Mouse (Mus musculus): ENCODE results near the gene Fam78a. TPM values are rescaled to one million over a fixed set of nuclear protein-coding genes. Genes with fewer than 3 reads are reported as not detected.

Gene Fam78a
- polyA plus RNA-seq, 1 experiment, result 189 TPM

DNA sequence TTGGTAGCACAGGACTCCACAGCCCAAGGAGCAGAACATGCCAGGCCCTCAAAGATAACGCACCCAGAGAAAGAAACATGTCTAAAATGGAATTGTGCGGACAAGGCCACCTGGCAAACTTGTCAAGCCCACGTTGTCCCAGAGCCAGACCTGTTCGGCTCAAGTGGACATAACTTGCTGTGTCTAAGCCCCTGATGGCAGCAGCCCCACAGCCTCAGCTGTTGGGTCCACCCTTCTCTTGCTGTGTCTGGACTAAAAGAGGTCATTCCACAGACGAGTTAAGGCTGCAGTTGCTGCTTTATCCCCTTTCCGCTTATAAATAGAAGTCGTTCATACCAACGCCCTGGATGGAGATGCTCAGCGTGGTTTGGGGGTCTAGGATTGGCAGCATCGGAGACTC lies 28.1 kb downstream of the Fam78a start:
- 94% methylated on average over 10 of the region's 10 CpGs for WGBS
- no peaks in the 10 kb centered on the region for H3K27me3 ChIP-seq (ENCODE audit: control insufficient read depth, insufficient read depth, low read length)
- no peak for TF ChIP-seq CTCF (IDR thresholded peaks at IDR 0.05; ENCODE audit: borderline replicate concordance, control insufficient read depth, extremely low read depth, insufficient read depth, low read length, poor library complexity)
- TF ChIP-seq POLR2A (IDR thresholded peaks at IDR 0.05; ENCODE audit: control insufficient read depth, extremely low read depth, insufficient read depth, low read length, poor library complexity), result no peak
- DNase-seq, result no peak
- peak overlapping the region; percentile 99 for H3K27ac ChIP-seq (ENCODE audit: control insufficient read depth, insufficient read depth, low read length)
- no peaks in the 10 kb centered on the region; the same call in 1 of the 2 replicates for H3K36me3 ChIP-seq (ENCODE audit: control insufficient read depth, insufficient read depth, low read length)
- H3K4me1 ChIP-seq (replicated peaks; ENCODE audit: control insufficient read depth, insufficient read depth, low read length), result peaks cover 84% of the 10 kb centered on the region
- no peak overlapping the region for H3K4me3 ChIP-seq (ENCODE audit: control insufficient read depth, insufficient read depth, low read length)

DNA sequence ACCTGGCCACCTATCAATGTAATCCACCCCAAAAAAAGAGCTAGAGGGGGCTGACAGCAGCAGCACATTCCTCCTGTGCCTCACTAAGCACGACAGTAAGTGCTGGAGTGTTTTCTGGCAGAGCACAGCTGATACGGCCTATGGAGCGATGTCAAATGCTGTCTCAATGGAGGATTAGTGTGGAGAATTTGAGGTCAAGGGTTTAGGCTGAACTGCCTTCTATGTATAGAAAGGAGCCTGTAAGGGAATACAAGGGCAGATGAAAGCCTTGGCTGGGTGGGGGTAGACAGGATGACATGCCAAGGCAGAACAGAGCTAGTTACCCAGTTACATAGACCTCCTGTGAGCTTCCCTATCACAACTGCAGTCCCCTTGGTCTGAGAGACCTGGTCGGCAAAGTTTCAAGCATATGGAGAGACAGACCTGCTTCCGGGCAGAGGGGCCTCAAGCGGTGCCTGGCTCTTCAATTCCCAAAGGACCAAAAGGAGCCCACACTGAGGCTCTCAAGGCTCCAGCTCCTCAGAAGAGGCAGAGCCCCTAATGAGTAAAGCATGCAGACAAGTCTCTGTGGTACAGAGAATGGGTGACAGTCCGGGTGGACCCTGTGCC lies 29.2 kb downstream of the Fam78a start:
- Histone ChIP-seq H3K27ac (ENCODE audit: control insufficient read depth, insufficient read depth, low read length) (peak overlapping the region; percentile 79), H3K27me3 (ENCODE audit: control insufficient read depth, insufficient read depth, low read length) (no peaks in the 10 kb centered on the region), H3K4me3 (ENCODE audit: control insufficient read depth, insufficient read depth, low read length) (no peak overlapping the region), H3K4me1 (replicated peaks; ENCODE audit: control insufficient read depth, insufficient read depth, low read length) (peaks cover 83% of the 10 kb centered on the region), H3K36me3 (ENCODE audit: control insufficient read depth, insufficient read depth, low read length) (peaks cover 4% of the 10 kb centered on the region; the same call in 1 of the 2 replicates)
- DNase-seq, result no peak
- 91% methylated on average over 7 of the region's 7 CpGs for WGBS
- TF ChIP-seq POLR2A (IDR thresholded peaks at IDR 0.05; ENCODE audit: control insufficient read depth, extremely low read depth, insufficient read depth, low read length, poor library complexity), result no peak

DNA sequence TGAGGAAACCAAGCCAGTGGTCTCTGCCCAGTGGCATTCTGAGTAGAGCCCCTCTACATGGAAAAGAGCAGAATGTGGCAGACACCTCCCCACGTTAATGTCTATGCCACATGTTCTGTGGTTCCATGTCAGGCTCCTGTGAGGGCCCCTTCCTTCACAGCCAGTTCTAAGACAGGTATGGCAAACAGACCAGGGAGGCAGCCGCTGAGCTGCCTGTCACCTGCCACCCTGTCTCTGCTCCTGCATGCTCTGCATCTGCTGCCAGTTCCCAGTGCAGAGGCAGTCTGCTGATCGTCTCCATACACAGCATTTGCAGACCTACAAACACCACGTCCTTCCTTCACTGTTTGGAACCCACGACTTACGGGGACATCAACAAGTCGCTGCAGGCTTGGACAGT lies 32.2 kb downstream of the Fam78a start:
- DNase-seq, result no peak
- Histone ChIP-seq H3K4me3 (ENCODE audit: control insufficient read depth, insufficient read depth, low read length) (peak overlapping the region; percentile 6; the same call in 1 of the 2 replicates), H3K27ac (ENCODE audit: control insufficient read depth, insufficient read depth, low read length) (peak overlapping the region; percentile 89), H3K4me1 (replicated peaks; ENCODE audit: control insufficient read depth, insufficient read depth, low read length) (peaks cover 72% of the 10 kb centered on the region), H3K27me3 (ENCODE audit: control insufficient read depth, insufficient read depth, low read length) (no peaks in the 10 kb centered on the region), H3K36me3 (ENCODE audit: control insufficient read depth, insufficient read depth, low read length) (peaks cover 10% of the 10 kb centered on the region)
- 49% methylated on average over 7 of the region's 7 CpGs for WGBS
- no peak for TF ChIP-seq POLR2A (IDR thresholded peaks at IDR 0.05; ENCODE audit: control insufficient read depth, extremely low read depth, insufficient read depth, low read length, poor library complexity)
- no peak for TF ChIP-seq CTCF (IDR thresholded peaks at IDR 0.05; ENCODE audit: borderline replicate concordance, control insufficient read depth, extremely low read depth, insufficient read depth, low read length, poor library complexity)

DNA sequence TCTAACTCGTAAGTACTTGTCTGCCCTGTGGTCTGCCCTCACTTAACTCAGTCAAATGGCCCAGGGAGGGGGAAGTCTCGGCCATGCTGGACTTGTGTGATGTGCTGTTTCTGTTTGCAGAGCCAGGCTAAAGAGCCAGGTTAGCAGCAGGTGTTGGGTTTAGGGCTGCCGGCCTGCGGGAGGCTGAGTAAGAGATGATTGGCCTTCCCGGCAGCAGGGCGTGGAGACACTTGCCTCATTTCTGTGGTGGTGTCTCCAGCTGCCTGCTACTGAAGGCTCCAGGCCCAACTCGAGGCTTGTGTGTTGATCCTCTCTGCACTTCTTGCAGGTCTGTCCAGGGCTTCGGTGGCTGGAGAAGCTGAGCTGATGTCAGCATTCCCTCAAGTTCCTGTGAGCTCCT lies 32.9 kb downstream of the Fam78a start:
- TF ChIP-seq CTCF (IDR thresholded peaks at IDR 0.05; ENCODE audit: borderline replicate concordance, control insufficient read depth, extremely low read depth, insufficient read depth, low read length, poor library complexity), result no peak
- TF ChIP-seq POLR2A (IDR thresholded peaks at IDR 0.05; ENCODE audit: control insufficient read depth, extremely low read depth, insufficient read depth, low read length, poor library complexity), result peak; percentile 46; the same call in 1 of the 2 replicates
- DNase-seq, result peak; percentile 61
- Histone ChIP-seq H3K4me3 (ENCODE audit: control insufficient read depth, insufficient read depth, low read length) (no peak overlapping the region), H3K27me3 (ENCODE audit: control insufficient read depth, insufficient read depth, low read length) (no peaks in the 10 kb centered on the region), H3K27ac (ENCODE audit: control insufficient read depth, insufficient read depth, low read length) (peak overlapping the region; percentile 89), H3K36me3 (ENCODE audit: control insufficient read depth, insufficient read depth, low read length) (peaks cover 10% of the 10 kb centered on the region), H3K4me1 (replicated peaks; ENCODE audit: control insufficient read depth, insufficient read depth, low read length) (peaks cover 73% of the 10 kb centered on the region)
- 38% methylated on average over 8 of the region's 8 CpGs for WGBS

DNA sequence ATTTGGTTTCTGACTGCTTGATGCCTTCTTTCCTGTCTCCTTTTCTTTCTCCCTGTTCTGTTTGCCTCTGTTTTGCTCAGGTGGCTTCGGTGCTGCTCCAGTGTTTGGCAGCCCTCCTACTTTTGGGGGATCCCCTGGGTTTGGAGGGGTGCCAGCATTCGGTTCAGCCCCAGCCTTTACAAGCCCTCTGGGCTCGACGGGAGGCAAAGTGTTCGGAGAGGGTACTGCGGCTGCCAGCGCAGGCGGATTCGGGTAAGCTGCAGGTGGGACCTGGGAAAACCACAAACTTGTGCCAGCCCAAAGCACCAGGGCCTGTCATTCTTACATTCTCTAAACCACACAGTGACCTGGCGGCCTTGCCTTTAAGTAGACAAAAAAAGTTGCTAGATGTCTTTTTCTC lies 37.3 kb downstream of the Fam78a start:
- DNase-seq, result peak; percentile 81
- Histone ChIP-seq H3K4me3 (ENCODE audit: control insufficient read depth, insufficient read depth, low read length) (no peak overlapping the region), H3K4me1 (replicated peaks; ENCODE audit: control insufficient read depth, insufficient read depth, low read length) (peaks cover 65% of the 10 kb centered on the region), H3K27ac (ENCODE audit: control insufficient read depth, insufficient read depth, low read length) (peak overlapping the region; percentile 95), H3K36me3 (ENCODE audit: control insufficient read depth, insufficient read depth, low read length) (peaks cover 10% of the 10 kb centered on the region), H3K27me3 (ENCODE audit: control insufficient read depth, insufficient read depth, low read length) (no peaks in the 10 kb centered on the region)
- TF ChIP-seq POLR2A (IDR thresholded peaks at IDR 0.05; ENCODE audit: control insufficient read depth, extremely low read depth, insufficient read depth, low read length, poor library complexity), result peak; percentile 56; the same call in 1 of the 2 replicates
- TF ChIP-seq CTCF (IDR thresholded peaks at IDR 0.05; ENCODE audit: borderline replicate concordance, control insufficient read depth, extremely low read depth, insufficient read depth, low read length, poor library complexity), result peak; percentile 66; the same call in 1 of the 2 replicates
- 8% methylated on average over 10 of the region's 10 CpGs for WGBS

DNA sequence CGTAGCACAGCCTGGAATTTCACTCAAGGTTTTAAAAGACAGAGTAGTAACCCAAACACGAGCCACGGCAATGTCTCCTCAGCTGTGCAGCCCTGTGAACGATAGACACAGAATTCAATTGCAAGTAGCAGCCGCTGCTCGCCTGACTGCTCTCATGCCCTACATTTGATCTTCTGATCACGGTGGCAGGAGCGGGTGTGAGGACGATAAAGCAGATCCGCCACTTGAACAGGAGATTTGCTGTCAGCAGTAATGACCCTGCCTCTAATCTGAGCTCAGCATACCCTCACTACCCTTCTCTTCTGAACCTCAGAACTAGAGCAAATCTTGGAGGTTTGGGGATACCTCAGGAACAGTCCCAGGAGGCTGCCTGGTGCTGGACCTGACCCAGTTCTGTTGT lies 38.6 kb downstream of the Fam78a start:
- Histone ChIP-seq H3K4me3 (ENCODE audit: control insufficient read depth, insufficient read depth, low read length) (no peak overlapping the region), H3K27me3 (ENCODE audit: control insufficient read depth, insufficient read depth, low read length) (no peaks in the 10 kb centered on the region), H3K36me3 (ENCODE audit: control insufficient read depth, insufficient read depth, low read length) (peaks cover 10% of the 10 kb centered on the region), H3K27ac (ENCODE audit: control insufficient read depth, insufficient read depth, low read length) (peak overlapping the region; percentile 93), H3K4me1 (replicated peaks; ENCODE audit: control insufficient read depth, insufficient read depth, low read length) (peaks cover 59% of the 10 kb centered on the region)
- TF ChIP-seq POLR2A (IDR thresholded peaks at IDR 0.05; ENCODE audit: control insufficient read depth, extremely low read depth, insufficient read depth, low read length, poor library complexity) (no peak), CTCF (IDR thresholded peaks at IDR 0.05; ENCODE audit: borderline replicate concordance, control insufficient read depth, extremely low read depth, insufficient read depth, low read length, poor library complexity) (no peak)
- 37% methylated on average over 10 of the region's 10 CpGs for whole genome bisulfite sequencing
- DNase-seq, result no peak

DNA sequence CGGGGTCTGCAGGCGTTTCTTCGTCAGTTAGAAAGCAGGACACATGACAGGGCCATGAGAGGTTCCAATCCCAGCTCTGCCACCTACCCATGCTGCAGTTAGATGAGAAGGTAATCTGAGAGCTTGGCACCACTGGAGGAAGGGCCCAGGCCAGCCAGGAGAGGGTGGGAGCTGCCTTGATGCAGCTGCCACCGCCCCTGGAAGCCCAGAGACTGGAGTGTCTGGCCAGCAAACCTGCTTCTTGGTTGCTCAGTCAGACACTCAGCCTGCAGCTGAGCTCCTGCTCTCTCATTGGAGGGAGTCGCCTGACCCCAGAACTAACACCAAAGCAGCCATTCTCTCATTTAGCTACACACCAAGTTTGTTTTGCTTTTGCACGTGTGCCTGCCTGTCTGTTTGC lies 39.3 kb downstream of the Fam78a start:
- Histone ChIP-seq H3K4me3 (ENCODE audit: control insufficient read depth, insufficient read depth, low read length) (peak overlapping the region; percentile 4), H3K36me3 (ENCODE audit: control insufficient read depth, insufficient read depth, low read length) (peaks cover 5% of the 10 kb centered on the region), H3K4me1 (replicated peaks; ENCODE audit: control insufficient read depth, insufficient read depth, low read length) (peaks cover 52% of the 10 kb centered on the region), H3K27ac (ENCODE audit: control insufficient read depth, insufficient read depth, low read length) (peak overlapping the region; percentile 93), H3K27me3 (ENCODE audit: control insufficient read depth, insufficient read depth, low read length) (no peaks in the 10 kb centered on the region)
- TF ChIP-seq POLR2A (IDR thresholded peaks at IDR 0.05; ENCODE audit: control insufficient read depth, extremely low read depth, insufficient read depth, low read length, poor library complexity), result peak; percentile 64; the same call in 1 of the 2 replicates
- TF ChIP-seq CTCF (IDR thresholded peaks at IDR 0.05; ENCODE audit: borderline replicate concordance, control insufficient read depth, extremely low read depth, insufficient read depth, low read length, poor library complexity), result no peak
- no peak for DNase-seq
- WGBS, result 69% methylated on average over 6 of the region's 6 CpGs
